Mouse (Mus musculus) kidney, postnatal 36 days (tissue): ENCODE measurements around the gene Gtf2h1.
A peak's percentile ranks its signal among the peaks of the same experiment; 100 is the strongest.

Experiments
- DNase-seq, 2 experiments: peaks; one replicate each; pipeline ENCODE4 v3.0.0; 2021 to 2022; ENCODE audit warnings: mixed read lengths in 2 of 2

The Gtf2h1 gene

DNA sequence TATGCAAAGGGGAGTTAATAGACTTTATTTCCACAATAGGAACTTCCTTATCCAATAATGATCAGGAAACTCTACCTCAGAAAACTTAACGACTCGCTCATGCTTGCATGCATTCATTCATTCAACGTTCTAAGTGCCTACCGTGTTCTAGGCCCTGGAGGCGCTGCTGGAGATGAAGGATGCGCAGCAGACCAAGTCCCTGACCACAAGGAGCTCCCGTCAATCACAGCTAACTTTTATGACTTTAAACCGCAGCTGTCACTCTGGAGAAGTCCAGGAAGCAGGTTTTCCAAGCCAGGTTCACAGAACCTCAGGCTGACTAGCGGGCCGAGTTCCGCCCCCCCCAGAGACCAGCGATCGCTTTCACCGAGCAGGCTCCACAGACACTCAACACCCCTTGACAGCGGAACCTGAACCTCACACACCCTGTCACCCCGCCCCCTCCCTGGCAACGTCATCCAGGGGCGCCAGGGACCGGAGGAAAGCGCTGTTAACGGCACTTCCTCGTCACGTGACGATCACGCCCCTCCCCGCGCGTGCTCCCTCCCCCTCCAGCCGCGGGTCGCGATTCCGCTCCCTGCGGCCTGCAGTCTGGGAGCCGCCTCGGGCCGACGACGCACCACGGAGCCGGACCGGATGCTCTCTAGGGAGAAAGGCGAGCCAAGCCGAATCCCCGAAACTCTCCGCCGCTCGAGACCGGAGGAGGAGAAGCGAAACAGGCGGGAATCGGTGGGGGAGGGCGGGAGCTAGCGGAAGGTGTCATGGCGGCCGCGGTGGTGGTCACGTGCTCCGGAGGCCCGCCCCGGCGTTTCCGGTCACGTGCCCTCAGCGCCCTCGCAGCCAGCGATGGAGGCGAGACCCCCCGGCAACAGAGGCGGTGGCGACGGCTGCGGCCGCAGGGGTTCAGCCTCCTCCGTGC, at the start of gene Gtf2h1, which contains the start of gene Hps5:
Gtf2h1 (plus strand) TSS at position 817 of the 919 bp plus-strand sequence.
Hps5 (minus strand) TSS at position 778 of the 919 bp plus-strand sequence.
- peak; percentile 99 to 100 for DNase-seq

DNA sequence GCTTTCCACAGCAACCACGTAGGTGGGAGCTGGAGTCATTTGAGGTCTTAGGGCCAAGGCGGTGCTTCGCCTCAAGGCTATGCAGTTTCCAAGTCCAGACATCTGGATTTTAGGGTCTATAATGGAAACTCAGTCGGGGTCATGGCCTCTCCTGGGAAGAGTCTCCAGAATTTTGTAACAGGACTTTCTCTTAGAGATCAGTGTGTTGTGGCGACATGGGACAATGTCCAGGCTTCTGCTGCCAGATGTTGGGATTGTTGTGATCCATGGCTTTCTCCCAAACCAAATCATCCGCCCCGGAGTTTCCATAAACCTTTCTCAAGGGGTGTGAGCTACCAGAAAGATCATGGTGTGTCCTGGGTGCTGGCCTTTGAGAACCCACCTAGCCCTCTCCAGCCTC, 49.5 kb upstream of the Gtf2h1 start:
- DNase-seq: no peak

DNA sequence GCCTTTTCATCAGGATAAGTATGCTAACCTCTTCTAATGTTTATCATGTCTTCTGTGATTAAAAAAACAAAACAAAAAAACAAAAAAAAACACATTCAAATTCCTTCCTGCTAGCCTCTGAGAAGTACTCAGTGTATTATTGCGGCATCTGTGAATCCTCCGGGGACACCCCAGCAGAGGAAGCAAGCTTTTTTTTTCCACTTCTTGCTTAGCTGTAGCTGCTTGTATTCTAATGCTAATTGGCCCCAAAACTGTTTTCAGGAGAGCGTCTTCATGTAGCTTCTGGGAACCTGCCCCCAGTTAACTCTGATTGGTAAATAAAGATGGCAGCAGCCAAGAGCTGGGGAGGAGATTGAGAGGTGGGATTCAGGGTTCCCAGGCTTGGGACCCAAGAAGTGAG, 47.4 kb upstream of the Gtf2h1 start:
- no peak for DNase-seq

DNA sequence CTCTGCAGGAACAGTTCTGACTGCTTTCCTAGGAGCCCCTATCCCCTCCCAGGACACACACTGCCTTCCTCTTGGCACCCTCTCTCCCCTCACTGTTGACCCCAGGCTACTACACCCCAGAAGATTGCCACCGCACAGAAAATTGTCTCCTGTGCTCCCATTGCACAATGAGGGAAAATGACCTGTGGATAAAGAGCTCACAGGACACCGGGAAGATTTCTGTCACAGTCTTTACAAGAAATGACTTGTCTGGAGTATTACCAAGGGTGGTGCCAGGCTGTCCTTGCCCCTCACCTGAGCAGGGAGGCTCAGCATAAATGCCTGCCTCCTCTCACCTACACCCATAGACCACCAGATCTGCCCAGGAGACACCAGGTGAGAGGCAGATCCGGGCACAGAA, 44.4 kb upstream of the Gtf2h1 start, which contains the start of gene Saa2:
Saa2 (plus strand) TSS at position 301 of the 400 bp plus-strand sequence.
- DNase-seq: no peak

DNA sequence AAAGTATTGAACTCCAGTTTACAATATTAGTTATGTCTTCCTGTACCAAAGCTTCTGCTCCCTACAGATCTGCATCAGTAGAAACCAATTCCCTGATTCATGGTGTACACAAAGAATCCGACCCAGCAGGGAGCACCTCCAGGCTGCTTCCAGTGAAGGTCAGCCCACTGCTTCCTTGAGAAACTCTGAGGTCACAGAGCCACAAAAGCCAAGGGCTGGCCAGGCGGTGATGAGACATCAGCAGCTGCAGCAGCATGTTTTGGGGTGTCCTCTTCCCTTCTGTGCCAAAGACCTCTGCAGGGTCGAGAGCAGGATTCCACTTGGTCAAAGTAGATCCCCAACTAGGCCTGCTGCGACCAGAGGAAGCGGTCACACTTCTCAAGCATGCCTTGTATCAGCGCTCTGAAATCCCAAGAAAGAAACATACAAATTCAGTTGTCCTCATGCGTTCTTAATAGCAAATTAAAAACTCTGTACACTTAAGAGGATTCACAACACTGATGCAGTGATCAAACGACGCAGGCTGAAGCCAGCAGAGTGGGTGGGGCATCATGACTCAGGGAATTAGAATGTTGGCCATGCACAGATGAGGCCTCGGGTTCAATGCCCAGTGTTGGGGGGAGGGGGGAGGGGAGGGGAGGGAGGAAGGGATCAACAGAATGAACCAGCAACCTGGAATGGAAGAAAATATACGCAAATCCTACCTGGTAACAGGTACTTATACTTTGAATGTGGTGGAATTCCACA, 34.7 kb upstream of the Gtf2h1 start:
- DNase-seq: no peak

DNA sequence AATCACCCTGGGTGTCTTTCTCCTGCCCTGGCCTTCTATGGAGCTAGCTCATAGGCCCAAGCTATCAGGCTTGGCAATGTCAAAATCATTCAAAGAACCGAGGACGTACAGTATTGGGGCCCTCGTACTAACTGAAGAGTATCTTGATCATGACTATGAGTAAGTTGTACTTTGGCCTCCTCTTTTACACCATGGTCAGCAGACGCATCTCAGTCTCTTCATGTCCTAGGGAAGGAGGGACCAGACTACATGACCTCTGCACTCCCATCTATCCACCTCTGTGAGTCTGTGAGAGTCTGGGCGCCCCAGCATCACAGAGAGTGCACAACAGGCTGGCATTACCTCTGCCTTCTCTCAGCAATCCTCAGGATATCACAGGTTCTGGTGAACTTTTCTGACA, 33.3 kb upstream of the Gtf2h1 start:
- DNase-seq: no peak

DNA sequence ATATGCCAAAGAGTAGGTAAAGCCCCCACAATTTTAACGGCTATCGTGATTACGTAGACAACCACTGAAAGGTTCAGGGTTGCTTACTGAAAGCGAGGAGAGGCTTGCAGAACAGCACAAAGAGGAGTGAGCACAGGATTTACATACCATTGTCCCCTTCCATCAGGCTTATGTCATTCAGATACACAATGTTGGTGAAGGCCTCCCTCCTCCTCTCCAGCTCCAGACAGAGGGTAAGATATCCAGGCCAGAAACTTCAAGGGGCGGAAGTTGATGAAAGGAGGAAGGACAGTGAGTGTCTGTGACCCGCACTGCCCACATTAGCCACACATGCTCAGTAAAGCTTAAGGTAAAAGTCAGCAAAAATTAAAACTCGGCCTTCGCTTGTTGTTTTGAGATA, 31.2 kb upstream of the Gtf2h1 start:
- no peak for DNase-seq

DNA sequence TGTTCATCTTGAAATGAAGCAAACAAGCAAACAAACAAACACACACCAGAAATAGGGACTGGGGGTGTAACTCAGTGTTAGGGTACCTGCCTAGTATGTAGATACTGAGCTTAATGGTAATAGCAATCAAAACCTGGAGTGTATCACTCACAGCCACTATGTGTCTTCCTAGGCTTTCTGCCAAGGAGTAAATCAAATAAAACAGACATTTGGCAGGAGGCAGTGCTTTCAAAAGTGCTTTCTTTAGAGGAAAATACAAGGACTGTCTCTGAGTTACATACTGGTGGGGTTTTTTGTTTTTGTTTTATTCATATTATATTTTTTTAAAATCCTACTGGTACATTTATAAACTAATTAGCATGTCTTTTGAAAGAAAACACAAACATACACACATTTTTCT, 28.5 kb upstream of the Gtf2h1 start:
- no peak for DNase-seq

DNA sequence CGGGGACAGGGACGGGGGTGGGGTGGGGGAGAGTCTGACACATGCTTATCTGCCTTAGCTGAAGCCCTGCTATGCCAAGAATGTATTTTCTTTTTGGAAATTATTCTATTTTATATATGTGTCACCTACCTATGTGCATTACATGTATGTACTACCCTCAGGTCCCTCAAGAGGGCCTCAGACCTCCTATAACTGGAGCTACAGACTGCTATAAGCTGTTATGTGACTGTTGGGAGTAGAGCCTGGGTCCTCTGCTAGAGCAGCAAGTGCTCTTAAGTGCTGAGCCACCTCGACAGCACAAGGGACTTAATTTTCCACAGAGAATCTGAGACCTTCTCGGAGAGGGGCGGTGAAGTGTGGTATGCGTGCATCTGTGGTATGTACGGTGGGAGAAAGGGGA, 27.5 kb upstream of the Gtf2h1 start:
- no peak for DNase-seq

DNA sequence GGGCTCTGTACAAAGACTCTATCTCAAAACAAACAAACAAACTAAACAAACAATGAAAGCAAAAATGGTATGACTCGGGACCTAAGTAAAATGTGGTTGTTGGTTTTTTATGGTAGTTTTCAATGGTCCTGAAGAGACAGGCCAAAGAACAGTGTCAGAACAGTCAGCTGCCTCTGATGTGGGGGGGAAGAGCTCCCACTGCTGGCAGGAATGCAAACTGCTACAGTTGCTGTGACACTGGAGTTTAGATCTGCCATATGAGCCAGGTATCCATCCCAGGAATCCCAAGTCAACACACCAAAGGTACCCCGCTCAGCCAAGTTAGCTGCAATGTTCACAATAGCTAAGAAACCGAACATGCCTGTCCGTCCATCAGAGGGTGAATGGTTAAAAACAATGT, 25.2 kb upstream of the Gtf2h1 start:
- peak; percentile 50 to 76 for DNase-seq

DNA sequence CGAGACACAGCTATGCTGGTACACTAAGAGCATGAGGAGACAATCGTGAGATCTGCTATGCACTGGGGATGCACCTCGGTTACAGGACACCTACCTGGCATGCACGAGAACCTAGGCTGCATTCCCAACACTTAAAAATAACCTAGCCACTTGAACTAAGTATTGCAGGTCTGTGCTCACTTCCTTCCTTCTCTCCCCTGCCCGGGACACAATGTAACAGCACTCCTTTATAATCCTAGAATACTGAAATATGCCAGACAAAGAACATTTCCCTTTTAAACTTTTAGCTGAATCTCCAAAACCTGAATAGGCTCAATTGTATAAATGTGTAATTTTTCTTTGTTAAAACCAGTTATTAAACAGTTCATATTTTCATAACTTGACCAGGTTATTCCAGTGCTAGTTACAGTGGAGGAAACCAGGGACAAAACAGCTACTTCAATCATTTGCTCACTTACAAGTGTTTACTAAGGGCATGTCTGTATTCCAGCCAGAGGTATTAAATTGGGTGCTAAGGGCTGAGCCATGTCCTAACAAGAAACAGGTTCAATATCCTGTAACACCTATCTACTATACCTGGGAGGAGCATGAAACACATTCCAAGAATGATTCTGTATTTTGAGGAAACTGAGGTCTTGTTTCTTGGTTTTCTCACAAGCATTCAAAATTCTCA, 6.6 kb upstream of the Gtf2h1 start:
- no peak for DNase-seq

DNA sequence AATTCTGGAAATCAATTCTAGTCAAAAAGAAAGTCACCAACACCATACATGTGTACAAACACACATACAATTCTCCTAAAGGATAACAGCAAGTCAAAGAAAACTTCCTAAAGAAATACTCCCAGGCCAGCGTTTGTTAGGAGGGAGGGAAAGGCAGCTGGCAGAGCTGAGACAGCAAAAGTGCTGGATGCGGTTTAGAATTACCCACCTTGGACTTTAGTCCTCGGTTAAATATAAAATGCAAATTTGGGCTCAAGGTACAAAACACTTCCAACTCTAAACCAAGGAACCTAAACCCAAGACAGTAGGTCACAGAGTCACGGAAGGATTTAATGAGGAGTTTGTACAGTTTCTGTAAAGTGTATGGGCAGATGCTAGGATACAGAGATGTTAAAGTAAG, 2.0 kb upstream of the Gtf2h1 start:
- peak; percentile 27 to 63 for DNase-seq

DNA sequence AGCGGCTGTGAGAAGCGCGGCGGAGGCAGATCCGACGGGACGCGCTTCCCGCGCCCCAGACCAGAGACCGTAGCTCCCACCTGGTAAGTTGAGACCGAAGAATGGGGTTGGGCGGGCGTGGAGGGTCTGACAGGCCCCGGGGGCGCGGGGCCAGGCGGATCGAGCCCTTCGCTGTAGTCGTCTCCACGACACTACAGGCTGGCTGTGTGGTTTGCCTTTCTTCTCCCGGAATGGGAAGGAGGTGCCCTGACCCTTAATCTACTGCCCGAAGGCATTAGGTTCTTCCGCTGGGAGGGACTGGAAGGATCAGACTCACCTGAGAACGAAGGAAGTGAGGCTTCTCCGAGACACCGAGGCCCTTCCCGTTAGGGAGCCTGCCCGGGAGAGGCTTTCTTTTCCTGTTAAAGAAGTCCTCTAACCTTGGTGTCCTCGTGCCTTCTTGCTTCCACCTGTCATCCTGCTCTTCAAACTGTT, 340 bp downstream of the Gtf2h1 start:
- peak in 1 of 2 experiments; percentile 7 for DNase-seq

DNA sequence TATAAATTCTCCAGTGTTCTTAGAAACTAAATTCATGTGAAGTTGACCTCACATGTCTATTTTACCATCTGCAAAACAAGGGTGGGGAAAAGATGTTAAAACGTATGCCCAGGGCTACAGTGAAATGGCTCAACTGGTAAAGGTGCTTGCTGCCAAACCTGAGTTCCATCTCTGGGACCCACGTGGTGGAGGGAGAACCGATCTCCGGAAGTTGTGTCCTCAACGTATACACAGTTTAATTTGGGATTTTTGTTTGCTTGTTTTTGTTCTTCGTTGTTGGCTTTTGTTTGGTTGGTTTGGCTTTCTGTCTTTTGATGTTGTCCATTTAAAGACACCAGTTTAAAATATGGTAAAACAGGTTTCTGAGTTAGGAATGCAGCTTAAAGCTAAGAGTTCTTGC, 876 bp downstream of the Gtf2h1 start:
- DNase-seq: no peak

DNA sequence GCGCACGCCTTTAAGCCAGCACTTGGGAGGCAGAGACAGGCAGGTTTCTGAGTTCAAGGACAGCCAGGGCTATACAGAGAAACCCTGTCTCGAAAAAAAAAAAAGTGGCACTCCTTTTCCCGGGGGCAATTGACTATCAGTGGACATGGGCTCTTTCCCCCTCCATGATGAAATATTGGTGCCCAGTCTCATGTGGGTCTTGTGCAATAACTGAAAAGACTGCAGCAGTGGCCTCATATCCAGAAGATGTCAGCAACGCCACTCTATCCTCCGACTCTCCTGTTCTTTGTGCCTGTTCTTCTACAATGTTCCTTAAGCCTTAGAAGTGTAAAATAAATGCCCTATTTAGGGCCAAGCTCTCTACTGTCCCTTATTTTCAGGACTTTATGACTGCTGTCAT, 14.4 kb downstream of the Gtf2h1 start:
- DNase-seq: no peak

DNA sequence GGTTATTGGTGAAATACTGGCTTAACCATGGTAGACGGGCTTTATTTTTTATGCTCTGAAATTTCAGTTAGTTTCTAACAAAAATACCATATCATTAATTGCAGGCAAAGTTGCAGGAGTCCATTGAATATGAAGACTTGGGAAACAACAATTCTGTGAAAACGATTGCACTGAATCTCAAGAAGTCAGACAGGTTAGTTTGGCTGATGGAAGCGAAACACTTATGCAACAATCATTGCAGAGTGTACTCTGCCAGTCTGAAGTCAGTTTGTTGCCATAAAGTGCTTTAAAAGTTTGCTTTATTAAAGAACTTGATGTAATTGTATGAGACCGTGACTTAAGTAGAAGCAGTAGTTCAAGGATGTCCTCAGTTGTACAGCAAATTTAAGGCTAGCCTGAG, 18.1 kb downstream of the Gtf2h1 start:
- DNase-seq: no peak

DNA sequence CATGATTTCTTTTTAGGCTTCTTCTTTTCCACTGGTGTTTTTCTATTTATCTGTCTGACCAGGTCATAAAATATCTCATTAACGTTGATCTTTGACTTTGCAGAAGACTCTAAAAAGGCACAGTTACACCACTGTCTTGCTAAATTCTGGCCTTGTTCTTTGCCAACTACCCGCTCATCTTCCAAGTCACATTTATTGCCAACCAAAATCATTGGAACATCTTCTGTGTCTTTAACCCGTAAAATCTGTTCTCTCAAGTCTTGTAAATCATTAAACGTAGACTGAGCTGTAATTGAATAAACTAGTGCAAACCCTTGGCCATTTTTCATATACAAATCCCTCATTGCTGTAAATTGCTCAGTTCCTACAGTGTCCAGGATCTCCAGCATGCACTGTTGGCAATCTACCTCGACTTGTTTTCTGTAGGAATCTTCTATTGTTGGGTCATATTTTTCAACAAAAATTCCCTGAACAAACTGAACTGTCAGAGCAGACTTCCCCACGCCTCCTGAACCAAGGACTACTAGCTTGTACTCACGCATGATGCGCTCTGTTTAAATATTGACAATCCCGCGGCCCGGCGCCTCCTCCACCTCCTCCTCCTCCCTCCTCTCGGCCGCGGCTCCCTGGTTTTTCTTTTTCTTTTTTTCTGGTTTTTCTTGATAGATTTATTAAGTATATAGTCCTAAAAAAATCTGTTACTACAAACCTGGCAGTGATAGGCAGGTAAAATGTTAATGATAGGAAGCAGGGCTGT, 25.2 kb downstream of the Gtf2h1 start:
- DNase-seq: peak; percentile 70 to 77

DNA sequence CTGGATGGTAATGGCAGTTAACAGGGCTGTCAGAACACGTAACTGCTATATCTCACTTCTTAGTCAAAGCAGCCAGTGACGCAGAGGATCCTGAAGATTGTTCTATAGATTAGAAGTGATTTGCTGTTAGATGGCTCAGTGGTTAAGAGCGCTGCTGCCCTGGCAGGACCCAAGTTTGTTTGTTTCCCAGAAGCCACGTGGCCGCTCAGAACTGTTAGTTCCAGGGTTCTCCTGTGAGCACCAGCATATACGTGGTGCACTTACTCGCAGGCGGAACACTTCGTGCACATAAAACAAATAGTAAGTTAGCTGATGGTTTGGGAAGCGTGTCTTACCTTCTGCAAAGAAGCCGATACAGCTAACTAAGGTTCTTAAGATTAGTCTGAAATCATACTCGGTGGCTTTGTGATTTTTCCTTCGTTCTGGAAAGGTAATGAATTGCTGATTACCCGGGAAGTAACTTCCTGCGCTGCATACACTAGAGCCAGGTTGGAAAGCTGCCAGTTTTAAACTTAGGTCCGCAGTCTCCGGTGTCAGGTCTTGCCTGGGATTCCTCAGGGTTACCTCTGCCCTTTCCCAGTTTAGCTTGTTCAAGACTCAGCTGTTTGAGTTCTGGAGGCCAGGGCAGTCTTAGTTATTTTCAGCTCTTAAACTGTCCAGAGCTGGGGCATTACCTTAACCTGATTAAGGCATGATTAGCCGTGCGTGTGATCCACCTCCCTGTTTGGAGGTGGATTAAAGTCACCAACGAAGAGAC, 31.3 kb downstream of the Gtf2h1 start:
- peak; percentile 59 to 86 for DNase-seq

DNA sequence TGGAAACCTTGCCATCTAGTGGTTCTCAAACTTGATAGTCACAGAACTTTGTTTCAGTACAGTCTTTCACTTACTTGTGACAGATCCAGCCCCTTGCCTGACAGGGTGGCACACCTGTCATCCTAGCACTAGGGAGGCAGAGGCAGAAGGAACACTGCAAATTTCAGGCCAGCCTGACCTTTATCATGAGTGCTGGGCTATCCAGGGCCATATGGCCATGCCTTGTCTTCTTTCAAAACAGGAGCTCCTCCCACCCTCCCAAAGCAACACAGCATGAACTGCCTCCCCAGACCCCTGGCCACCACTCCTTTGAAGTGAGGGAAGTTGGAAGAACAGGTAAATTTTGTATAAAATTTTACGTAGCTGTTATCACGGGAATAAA, 31.9 kb downstream of the Gtf2h1 start:
- no peak for DNase-seq

DNA sequence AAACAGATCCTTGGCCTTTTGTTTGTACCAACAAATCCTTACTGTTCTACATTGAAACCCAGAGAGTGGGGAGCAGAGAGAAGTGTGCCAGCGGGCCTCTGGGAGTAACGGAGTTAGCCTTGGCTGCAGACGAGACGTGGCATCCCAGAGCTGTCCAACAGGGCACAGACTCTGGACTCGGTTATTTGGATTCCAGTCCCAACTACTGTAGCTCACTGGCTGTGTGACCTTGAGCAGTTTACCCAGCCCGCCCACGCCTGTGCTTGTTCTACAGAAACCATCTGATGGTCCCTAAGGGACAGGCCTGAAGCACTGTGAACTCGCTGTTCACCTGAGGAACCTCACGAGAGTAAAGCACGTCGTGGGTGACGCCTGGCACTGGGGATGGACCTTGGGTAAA, 34.0 kb downstream of the Gtf2h1 start:
- DNase-seq: peak; percentile 64 to 65

DNA sequence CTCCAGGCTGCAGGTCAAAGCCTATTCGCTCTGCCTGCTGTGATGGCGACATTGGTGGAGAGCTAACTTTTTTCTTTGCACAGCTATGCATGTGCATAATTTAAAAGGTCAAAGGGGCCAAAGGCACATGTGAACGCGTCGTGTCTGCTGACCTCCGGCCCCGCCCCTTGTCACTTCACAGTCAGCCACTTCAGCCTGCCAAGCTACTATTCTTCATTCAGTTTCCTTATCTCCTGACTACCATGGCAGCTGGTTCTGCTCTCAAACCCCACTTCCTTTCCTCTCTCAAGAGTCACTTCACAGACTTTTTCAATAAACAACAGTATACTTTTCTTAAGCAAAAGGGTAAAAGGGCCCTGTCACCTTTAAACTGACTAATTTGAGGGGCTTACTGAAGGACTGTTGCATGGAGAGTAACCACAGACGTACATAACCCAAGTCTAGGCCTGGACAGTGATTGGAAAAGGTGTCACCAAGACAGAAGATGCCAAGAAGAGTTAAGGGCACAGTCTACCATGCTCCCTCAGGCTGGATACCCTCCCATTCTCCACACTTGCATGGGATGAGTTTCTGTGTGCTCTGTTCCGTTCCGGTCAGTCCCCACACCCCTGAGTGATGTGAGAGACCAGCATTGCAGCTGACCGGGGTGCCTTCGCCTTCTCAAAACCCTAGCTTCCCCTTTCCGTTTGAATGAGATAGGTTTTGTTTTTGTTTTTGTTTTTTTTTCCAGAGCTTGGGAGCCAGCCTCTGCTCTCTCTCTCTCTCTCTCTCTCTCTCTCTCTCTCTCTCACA, 35.1 kb downstream of the Gtf2h1 start:
- DNase-seq: peak; percentile 35 to 51
